Mouse (Mus musculus) CH12.LX (cell line): ENCODE results near the gene Mat1a. TPM values are rescaled to one million over a fixed set of nuclear protein-coding genes. Genes with fewer than 3 reads are reported as not detected.

Experiments used
- DNase-seq: peaks from one replicate; pipeline ENCODE4 v3.0.0-alpha.2; 2013; ENCODE audit errors: extremely low read depth
- H3K27ac ChIP-seq: 2 replicates; pipeline ENCODE4 v1.5.1; 2012; ENCODE audit warnings: low read depth, mild to moderate bottlenecking, control low read depth, moderate library complexity; ENCODE audit not compliant: insufficient read depth
- H3K27me3 ChIP-seq: replicated peaks from 2 replicates; pipeline ENCODE3; 2012; ENCODE audit warnings: inconsistent platforms
- H3K36me3 ChIP-seq, 2 experiments: replicated peaks in 1 of 2; 2 replicates each; pipeline versions ENCODE3 to v1.6.1; 2012; ENCODE audit warnings: inconsistent platforms in 1 of 2, low read length in 1 of 2, mild to moderate bottlenecking in 1 of 2, mixed read lengths in 1 of 2, moderate library complexity in 1 of 2; ENCODE audit not compliant: control insufficient read depth in 1 of 2, insufficient read depth in 1 of 2
- H3K4me1 ChIP-seq, 2 experiments: 2 replicates each; pipeline ENCODE4 v1.6.1; 2012; ENCODE audit warnings: inconsistent platforms in 1 of 2, moderate library complexity in 1 of 2; ENCODE audit not compliant: insufficient read depth in 2 of 2, control insufficient read depth in 1 of 2
- H3K4me2 ChIP-seq: 2 replicates; pipeline ENCODE4 v1.6.1; 2012; ENCODE audit warnings: low read depth, mild to moderate bottlenecking, control low read depth; ENCODE audit not compliant: poor library complexity, insufficient read depth, severe bottlenecking
- H3K4me3 ChIP-seq, 3 experiments: fragments of 150-350 bp in 1 of 3; sonication (generic) in 1 of 3; replicated peaks in 1 of 3; 2 replicates each; pipeline versions ENCODE3 to v1.5.1; 2011 to 2012; ENCODE audit warnings: low read depth in 2 of 3, low read length in 2 of 3, mild to moderate bottlenecking in 2 of 3, moderate library complexity in 2 of 3, control low read depth in 1 of 3, improper control_type of control experiment in 1 of 3, inconsistent platforms in 1 of 3, mixed read lengths in 1 of 3; ENCODE audit not compliant: poor library complexity in 1 of 3
- H3K79me2 ChIP-seq: replicated peaks from 2 replicates; pipeline ENCODE4 v1.6.1; 2012; ENCODE audit warnings: mild to moderate bottlenecking, moderate library complexity; ENCODE audit not compliant: control insufficient read depth, poor library complexity, insufficient read depth, severe bottlenecking; ENCODE audit errors: extremely low read depth
- H3K9ac ChIP-seq: 2 replicates; pipeline ENCODE4 v1.6.1; 2012; ENCODE audit warnings: low read depth, mild to moderate bottlenecking, control low read depth, moderate library complexity; ENCODE audit not compliant: insufficient read depth
- H3K9me3 ChIP-seq: replicated peaks from 2 replicates; pipeline ENCODE3; 2012; ENCODE audit warnings: low read length, inconsistent platforms, mixed read lengths
- BHLHE40 ChIP-seq: IDR thresholded peaks from 2 replicates; pipeline ENCODE4 v1.6.1; 2011; ENCODE audit warnings: mild to moderate bottlenecking, low read depth, low read length, improper control_type of control experiment
- CHD1 ChIP-seq: IDR thresholded peaks from 2 replicates; pipeline ENCODE4 v1.6.1; 2012; ENCODE audit warnings: low read depth, low read length, improper control_type of control experiment, inconsistent platforms
- GABPA ChIP-seq: IDR thresholded peaks from 2 replicates; pipeline ENCODE4 v1.6.1; 2012; ENCODE audit warnings: low read depth, low read length, improper control_type of control experiment, inconsistent platforms; ENCODE audit not compliant: insufficient replicate concordance
- HCFC1 ChIP-seq: IDR thresholded peaks from 2 replicates; pipeline ENCODE4 v1.6.1; 2012; ENCODE audit warnings: low read depth, mild to moderate bottlenecking, inconsistent platforms, low read length, improper control_type of control experiment
- JUN ChIP-seq: IDR thresholded peaks from 2 replicates; pipeline ENCODE4 v1.6.1; 2011; ENCODE audit warnings: low read depth, mild to moderate bottlenecking, low read length, improper control_type of control experiment, moderate library complexity; ENCODE audit not compliant: insufficient read depth
- JUND ChIP-seq: conservative IDR thresholded peaks from 2 replicates; pipeline ENCODE4 v1.6.1; 2011; ENCODE audit warnings: low read depth, low read length, improper control_type of control experiment
- MAFK ChIP-seq: IDR thresholded peaks from 2 replicates; pipeline ENCODE4 v1.6.1; 2011; ENCODE audit warnings: low read length, improper control_type of control experiment; ENCODE audit not compliant: insufficient replicate concordance
- MAX ChIP-seq: IDR thresholded peaks from 2 replicates; pipeline ENCODE4 v1.6.1; 2011; ENCODE audit warnings: low read length, improper control_type of control experiment
- MEF2A ChIP-seq: IDR thresholded peaks from 2 replicates; pipeline ENCODE4 v1.6.1; 2014; ENCODE audit warnings: low read depth, mild to moderate bottlenecking, inconsistent platforms, low read length, improper control_type of control experiment, borderline replicate concordance
- MXI1 ChIP-seq: IDR thresholded peaks from 2 replicates; pipeline ENCODE4 v1.6.1; 2011; ENCODE audit warnings: mild to moderate bottlenecking, low read depth, low read length, improper control_type of control experiment
- NELFE ChIP-seq: IDR thresholded peaks from 2 replicates; pipeline ENCODE4 v1.6.1; 2011; ENCODE audit warnings: low read depth, low read length, improper control_type of control experiment
- NRF1 ChIP-seq: IDR thresholded peaks from 2 replicates; pipeline ENCODE4 v1.6.1; 2014; ENCODE audit warnings: low read depth, mild to moderate bottlenecking, inconsistent platforms, low read length, improper control_type of control experiment, moderate library complexity
- RAD21 ChIP-seq: IDR thresholded peaks from 2 replicates; pipeline ENCODE4 v1.6.1; 2011; ENCODE audit warnings: low read depth, mild to moderate bottlenecking, low read length, improper control_type of control experiment, moderate library complexity
- SIN3A ChIP-seq: IDR thresholded peaks from 2 replicates; pipeline ENCODE4 v1.6.1; 2012; ENCODE audit warnings: low read length, improper control_type of control experiment, inconsistent platforms
- USF2 ChIP-seq: conservative IDR thresholded peaks from 2 replicates; pipeline ENCODE4 v1.6.1; 2011; ENCODE audit warnings: low read depth, low read length, improper control_type of control experiment
- ZC3H11A ChIP-seq: IDR thresholded peaks from 2 replicates; pipeline ENCODE4 v1.6.1; 2012; ENCODE audit warnings: low read depth, mild to moderate bottlenecking, inconsistent platforms, low read length, improper control_type of control experiment
- dilution Hi-C: fragments of 300-500 bp; cut with MboI; formaldehyde crosslinking; loops from 2 replicates; pipeline ENCODE4 v1.14.3; 2020; ENCODE audit warnings: low sequenced_read_pairs; ENCODE audit not compliant: extremely low pct_unique_long_range_greater_than_20kb, extremely low pct_ligation_motif_present
- in situ Hi-C: fragments of 300-500 bp; cut with MboI; formaldehyde crosslinking; loops from 3 replicates; pipeline ENCODE4 v1.14.3; 2019; ENCODE audit warnings: low sequenced_read_pairs, low pct_ligation_motif_present, low pct_unique_long_range_greater_than_20kb, mixed read lengths
- polyA plus RNA-seq: library from polyadenylated mRNA; unstranded; fragments of >175 nt; gene quantifications from 2 replicates; pipeline ENCODE4 v1.2.1, GENCODE M21; 2012; ENCODE audit warnings: low read depth; ENCODE audit not compliant: insufficient read length
- total RNA-seq, 2 experiments: library from RNA; depleted of rRNA; stranded (reverse); fragments of 300-350 nt in 1 of 2; fragments of >200 nt in 1 of 2; gene quantifications; 2 replicates each; pipeline ENCODE4 v1.2.3; 2012 to 2014

Gene Mat1a
- total and polyA plus RNA-seq, 3 experiments = not detected

GRCm38 (mm10) chr14:41170514-41170913 is 65.7 kb downstream of the Mat1a start:
- no peak for TF ChIP-seq JUN
- TF ChIP-seq MEF2A = no peak
- TF ChIP-seq BHLHE40 = no peak
- no peak for TF ChIP-seq SIN3A
- TF ChIP-seq MAFK = no peak
- no peak for TF ChIP-seq JUND
- no peak for TF ChIP-seq RAD21
- TF ChIP-seq GABPA = no peak
- TF ChIP-seq CHD1 = no peak
- TF ChIP-seq ZC3H11A = no peak
- no peak for TF ChIP-seq HCFC1
- TF ChIP-seq USF2 = no peak
- no peak for TF ChIP-seq MAX
- no peak for TF ChIP-seq MXI1
- no peak for TF ChIP-seq NELFE
- no peak for TF ChIP-seq NRF1
- TF ChIP-seq, all 38 proteins: peak for 0
- H3K36me3 ChIP-seq = no peaks in the 10 kb centered on the region
- no peaks in the 10 kb centered on the region for H3K9me3 ChIP-seq
- no peak overlapping the region for H3K27ac ChIP-seq
- H3K27me3 ChIP-seq = no peaks in the 10 kb centered on the region
- no peak overlapping the region for H3K9ac ChIP-seq
- in situ Hi-C loops (no loop called here), dilution Hi-C loops (no loop called here)
- H3K4me2 ChIP-seq = no peak overlapping the region
- no peaks in the 10 kb centered on the region for H3K79me2 ChIP-seq
- peaks cover 0 to 30% of the 10 kb centered on the region in 2 experiments; a peak in 2 of 4 replicates for H3K4me1 ChIP-seq
- H3K4me3 ChIP-seq = no peak overlapping the region
- no peak for DNase-seq

Other genes with a start within 250 kb of the Mat1a start
- gene Sh2d4b, start 211.8 kb upstream of the Mat1a start, total RNA-seq (2012; rRNA removed) = 0.04 TPM in 1 of 2 replicates, not detected in the other
- gene Sh2d4b, start 211.8 kb upstream of the Mat1a start, total RNA-seq (2014; rRNA removed) = not detected in 2 replicates
- gene Sh2d4b, start 211.8 kb upstream of the Mat1a start, polyA plus RNA-seq = 0.12 and 0.17 TPM in 2 replicates
- gene Tspan14, start 138.2 kb upstream of the Mat1a start, total RNA-seq (2012; rRNA removed) = 14.9 and 16.1 TPM in 2 replicates
- 10.6 and 11.6 TPM in 2 replicates for gene Tspan14, start 138.2 kb upstream of the Mat1a start, total RNA-seq (2014; rRNA removed)
- 17.8 and 19.1 TPM in 2 replicates for gene Tspan14, start 138.2 kb upstream of the Mat1a start, polyA plus RNA-seq
- 15.6 and 17.1 TPM in 2 replicates for gene Fam213a, start 91.2 kb upstream of the Mat1a start, total RNA-seq (2012; rRNA removed)
- gene Fam213a, start 91.2 kb upstream of the Mat1a start, total RNA-seq (2014; rRNA removed) = 11.6 and 12.0 TPM in 2 replicates
- gene Fam213a, start 91.2 kb upstream of the Mat1a start, polyA plus RNA-seq = 12.3 and 14.1 TPM in 2 replicates
- gene Dydc2, start 35.8 kb upstream of the Mat1a start, total RNA-seq (2012; rRNA removed) = not detected in 2 replicates
- gene Dydc2, start 35.8 kb upstream of the Mat1a start, total RNA-seq (2014; rRNA removed) = 0.32 TPM in 1 of 2 replicates, not detected in the other
- gene Dydc2, start 35.8 kb upstream of the Mat1a start, polyA plus RNA-seq = 0.67 TPM in 1 of 2 replicates, not detected in the other
- gene Dydc1, start 32.1 kb upstream of the Mat1a start, total RNA-seq (2012; rRNA removed) = not detected in 2 replicates
- gene Dydc1, start 32.1 kb upstream of the Mat1a start, total RNA-seq (2014; rRNA removed) = not detected in 2 replicates
- gene Dydc1, start 32.1 kb upstream of the Mat1a start, polyA plus RNA-seq = not detected in 2 replicates
- gene Sftpa1, start 26.7 kb downstream of the Mat1a start, total RNA-seq (2012; rRNA removed) = not detected in 2 replicates
- not detected in 2 replicates for gene Sftpa1, start 26.7 kb downstream of the Mat1a start, total RNA-seq (2014; rRNA removed)
- gene Sftpa1, start 26.7 kb downstream of the Mat1a start, polyA plus RNA-seq = not detected in 2 replicates
- not detected in 2 replicates for gene Mbl1, start 46.4 kb downstream of the Mat1a start, total RNA-seq (2012; rRNA removed)
- not detected in 2 replicates for gene Mbl1, start 46.4 kb downstream of the Mat1a start, total RNA-seq (2014; rRNA removed)
- gene Mbl1, start 46.4 kb downstream of the Mat1a start, polyA plus RNA-seq = not detected in 2 replicates
- not detected in 2 replicates for gene Sftpd, start 80.1 kb downstream of the Mat1a start, total RNA-seq (2012; rRNA removed)
- not detected in 2 replicates for gene Sftpd, start 80.1 kb downstream of the Mat1a start, total RNA-seq (2014; rRNA removed)
- not detected in 2 replicates for gene Sftpd, start 80.1 kb downstream of the Mat1a start, polyA plus RNA-seq
- not detected in 2 replicates for gene Gm2832, start 173.8 kb downstream of the Mat1a start, total RNA-seq (2012; rRNA removed)
- 0.18 TPM in 1 of 2 replicates, not detected in the other for gene Gm2832, start 173.8 kb downstream of the Mat1a start, total RNA-seq (2014; rRNA removed)
- not detected in 2 replicates for gene Gm2832, start 173.8 kb downstream of the Mat1a start, polyA plus RNA-seq
- gene Gm5798, start 243.6 kb downstream of the Mat1a start, total RNA-seq (2012; rRNA removed) = not detected in 2 replicates
- gene Gm5798, start 243.6 kb downstream of the Mat1a start, total RNA-seq (2014; rRNA removed) = not detected in 2 replicates
- gene Gm5798, start 243.6 kb downstream of the Mat1a start, polyA plus RNA-seq = not detected in 2 replicates